Mouse (Mus musculus): ENCODE data around the gene Bivm.

Gene Bivm

GRCm38 (mm10) chr1:44173903-44174302 lies 55.1 kb downstream of the Bivm start:
- DNase-seq (ENCODE audit: low spot score): no peak

DNA sequence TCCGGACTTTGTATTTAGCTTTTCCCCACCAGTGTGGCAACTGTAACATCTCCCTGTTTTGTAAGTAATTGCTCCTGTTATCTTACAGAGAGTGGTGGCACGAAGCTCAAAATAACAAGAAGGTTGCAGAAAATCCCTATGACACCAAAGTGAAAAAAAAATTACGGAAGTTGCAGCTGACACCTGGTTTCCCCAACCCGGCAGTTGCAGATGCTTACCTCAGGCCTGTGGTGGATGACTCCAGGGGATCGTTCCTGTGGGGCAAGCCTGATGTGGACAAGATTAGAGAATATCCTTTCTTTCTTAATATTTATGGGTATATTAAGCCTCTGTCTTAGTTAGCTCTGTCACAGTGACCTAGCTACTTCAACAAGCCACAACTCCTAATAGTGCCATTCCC lies 59.3 kb downstream of the Bivm start:
- no peak for DNase-seq (ENCODE audit: low spot score)

DNA sequence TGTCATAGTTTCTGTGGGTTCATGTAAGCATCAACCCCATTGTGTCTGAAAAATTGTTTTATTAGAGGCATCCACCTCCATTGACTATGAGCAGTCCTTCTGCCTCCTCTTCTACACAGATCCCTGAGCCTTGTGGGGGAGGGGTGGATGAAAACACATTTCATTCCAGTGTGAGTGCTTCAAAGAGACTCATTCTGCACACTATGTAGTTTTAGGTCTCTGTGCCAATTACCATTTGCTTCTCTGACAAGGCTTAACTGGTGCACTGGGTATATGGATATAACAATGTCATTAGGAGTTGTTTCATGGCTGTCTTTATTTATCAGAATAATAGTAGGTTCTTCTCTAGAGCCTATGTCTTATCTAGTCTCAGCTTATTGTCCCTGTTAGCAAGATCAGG lies 67.6 kb downstream of the Bivm start:
- no peak for DNase-seq (ENCODE audit: low spot score)

Data from yolk sac, embryonic 10.5 days (tissue).